Mouse (Mus musculus) midbrain, embryonic 12.5 days (tissue): ENCODE measurements around the gene Mpped2. TPM values are rescaled to one million over a fixed set of nuclear protein-coding genes. Genes with fewer than 3 reads are reported as not detected.

Source experiments
- ATAC-seq: fragments of 200-750 bp; cut with Nextera tagmentation; 2 replicates; pipeline ENCODE4 v1.8.0; 2017; ENCODE audit warnings: low read depth, moderate TSS enrichment, moderate library complexity; ENCODE audit not compliant: low FRiP score
- H3K27ac ChIP-seq: fragments of 300-500 bp; sonication (generic); replicated peaks from 2 replicates; pipeline ENCODE4 v1.5.1; 2016; ENCODE audit warnings: mild to moderate bottlenecking
- H3K27me3 ChIP-seq: fragments of 300-500 bp; sonication (generic); 2 replicates; pipeline ENCODE4 v1.6.1; 2016; ENCODE audit warnings: mild to moderate bottlenecking
- H3K36me3 ChIP-seq: fragments of 300-500 bp; sonication (generic); 2 replicates; pipeline ENCODE4 v1.6.1; 2016
- H3K4me1 ChIP-seq: fragments of 300-500 bp; sonication (generic); 2 replicates; pipeline ENCODE4 v1.6.1; 2016
- H3K4me2 ChIP-seq: fragments of 300-500 bp; sonication (generic); replicated peaks from 2 replicates; pipeline ENCODE4 v1.6.1; 2016; ENCODE audit warnings: mild to moderate bottlenecking, moderate library complexity
- H3K4me3 ChIP-seq: fragments of 300-500 bp; sonication (generic); 2 replicates; pipeline ENCODE4 v1.5.1; 2016; ENCODE audit warnings: mild to moderate bottlenecking
- H3K9ac ChIP-seq: fragments of 300-500 bp; sonication (generic); replicated peaks from 2 replicates; pipeline ENCODE4 v1.6.1; 2016; ENCODE audit warnings: mild to moderate bottlenecking, moderate library complexity
- H3K9me3 ChIP-seq: fragments of 300-500 bp; sonication (generic); 2 replicates; pipeline ENCODE4 v1.6.1; 2016; ENCODE audit warnings: mild to moderate bottlenecking
- WGBS: fragments of 180-500 bp; shearing (Covaris S2); methylation state at CpG from one replicate; pipeline ENCODE4 v1.1.7; 2016; 5-methylcytosine and 5-hydroxymethylcytosine counted together
- polyA plus RNA-seq: library from polyadenylated mRNA; unstranded; fragments of >200 nt; fragmentation: Nextera tagmentation; extraction: Ambion mirVana; gene quantifications from 2 replicates; pipeline ENCODE4 v1.2.1, GENCODE M21; 2016

The Mpped2 gene
- polyA plus RNA-seq, 1 experiment from 2014 or later, result 112 TPM

DNA sequence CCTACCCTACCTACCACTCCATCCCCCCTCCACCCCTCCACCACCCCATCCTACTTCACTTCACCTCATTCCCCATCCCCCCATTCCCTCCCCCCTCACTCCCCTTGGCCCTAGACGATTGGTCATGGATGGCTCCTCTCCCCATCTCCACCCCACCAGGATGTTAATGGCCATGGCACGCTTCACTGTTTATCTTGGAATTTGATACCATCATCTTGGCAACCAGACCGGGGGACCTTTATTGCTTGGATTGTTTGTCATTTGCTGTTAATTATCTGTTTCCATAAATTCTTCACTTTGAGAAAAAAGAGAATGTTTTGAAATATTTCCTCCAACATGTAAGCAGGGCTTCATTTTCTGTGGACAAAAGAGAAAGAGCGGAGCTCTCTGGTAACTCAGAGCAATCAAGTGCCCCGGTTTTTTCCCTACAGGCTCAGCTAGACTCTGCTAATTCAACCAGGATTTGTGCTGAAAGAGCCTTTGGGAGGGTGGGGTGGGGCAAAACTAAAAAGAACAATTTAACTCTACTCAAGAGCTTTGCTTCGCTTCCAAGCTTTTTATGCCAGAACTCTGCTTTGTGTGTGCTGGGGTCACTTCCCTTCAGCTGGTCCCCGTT, 17.9 kb downstream of the Mpped2 start:
- no peak for ATAC-seq
- H3K9me3 ChIP-seq, result no peaks in the 10 kb centered on the region
- H3K4me2 ChIP-seq, result no peak overlapping the region
- peaks cover 38% of the 10 kb centered on the region for H3K4me1 ChIP-seq
- WGBS, result 13% methylated on average over 7 of the region's 7 CpGs
- no peak overlapping the region for H3K27ac ChIP-seq
- no peak overlapping the region for H3K9ac ChIP-seq
- H3K4me3 ChIP-seq, result no peak overlapping the region
- no peaks in the 10 kb centered on the region for H3K36me3 ChIP-seq
- H3K27me3 ChIP-seq, result no peaks in the 10 kb centered on the region

DNA sequence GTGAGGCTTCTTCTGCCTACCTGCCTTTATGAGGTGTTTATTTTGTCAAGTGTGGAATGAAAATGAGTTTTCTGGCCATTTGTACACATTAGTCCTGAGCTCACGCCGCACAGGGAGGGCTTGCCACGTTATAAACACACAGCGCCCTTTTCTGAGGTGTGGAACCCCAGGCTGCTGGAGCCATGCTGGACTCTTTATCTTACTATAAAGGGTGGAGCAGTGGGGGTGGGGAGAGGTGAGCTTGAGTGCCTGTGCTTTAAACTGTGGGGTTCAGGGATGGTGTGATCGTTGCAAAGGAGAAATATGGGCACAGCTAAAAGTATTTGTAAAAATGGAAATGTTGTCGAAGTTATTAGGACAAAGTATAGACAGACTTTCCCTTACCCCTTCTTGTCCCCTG, 18.4 kb downstream of the Mpped2 start:
- no peaks in the 10 kb centered on the region for H3K36me3 ChIP-seq
- no peaks in the 10 kb centered on the region for H3K9me3 ChIP-seq
- H3K4me1 ChIP-seq, result peaks cover 39% of the 10 kb centered on the region
- H3K27ac ChIP-seq, result no peak overlapping the region
- no peak for ATAC-seq
- 51% methylated on average over 6 of the region's 6 CpGs for WGBS
- H3K4me3 ChIP-seq, result no peak overlapping the region
- H3K9ac ChIP-seq, result no peak overlapping the region
- no peaks in the 10 kb centered on the region for H3K27me3 ChIP-seq
- H3K4me2 ChIP-seq, result no peak overlapping the region

DNA sequence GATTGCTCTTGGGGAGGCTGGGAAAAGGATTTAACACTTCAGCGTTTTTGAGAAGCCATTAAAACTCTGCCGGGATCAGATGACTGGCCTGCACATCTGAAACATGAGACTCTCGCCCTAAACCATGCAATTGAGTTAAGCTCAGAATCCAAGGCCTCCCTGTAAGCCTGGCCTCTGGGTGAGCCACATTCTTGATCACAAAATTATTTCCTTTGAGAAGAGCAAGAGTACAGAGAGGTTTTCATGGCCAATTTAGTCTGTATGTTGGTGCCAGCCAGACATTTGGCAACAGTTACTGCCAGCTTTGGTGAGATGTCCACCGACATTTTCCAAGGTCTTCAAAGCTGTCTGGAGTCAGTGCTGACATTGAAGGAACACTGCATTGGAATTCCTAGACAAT, 20.1 kb downstream of the Mpped2 start:
- Histone ChIP-seq H3K27me3 (no peaks in the 10 kb centered on the region), H3K27ac (no peak overlapping the region), H3K9ac (no peak overlapping the region), H3K4me2 (no peak overlapping the region), H3K9me3 (no peaks in the 10 kb centered on the region), H3K4me1 (peaks cover 40% of the 10 kb centered on the region), H3K36me3 (no peaks in the 10 kb centered on the region), H3K4me3 (no peak overlapping the region)
- WGBS, result 29% methylated on average over 4 of the region's 4 CpGs
- no peak for ATAC-seq

GRCm38 (mm10) chr2:106715674-106716364, 22.8 kb downstream of the Mpped2 start:
- H3K4me3 ChIP-seq, result no peak overlapping the region
- 34% methylated on average over 10 of the region's 10 CpGs for WGBS
- ATAC-seq, result peak; percentile 90

GRCm38 (mm10) chr2:106716365-106716717, 23.3 kb downstream of the Mpped2 start:
- H3K4me2 ChIP-seq, result no peak overlapping the region
- ATAC-seq, result peak; percentile 57
- H3K4me1 ChIP-seq, result peaks cover 43% of the 10 kb centered on the region
- no peaks in the 10 kb centered on the region for H3K27me3 ChIP-seq
- H3K4me3 ChIP-seq, result no peak overlapping the region
- no peaks in the 10 kb centered on the region for H3K36me3 ChIP-seq
- WGBS, result 83% methylated on average over 7 of the region's 7 CpGs
- H3K27ac ChIP-seq, result peak overlapping the region; percentile 52; the same call in 1 of the 2 replicates
- H3K9me3 ChIP-seq, result no peaks in the 10 kb centered on the region
- H3K9ac ChIP-seq, result no peak overlapping the region

More at GRCm38 (mm10) chr2:106715674-106716364, 22.8 kb downstream of the Mpped2 start:
- peak overlapping the region; percentile 62 for H3K27ac ChIP-seq
- H3K4me1 ChIP-seq, result peaks cover 46% of the 10 kb centered on the region
- H3K4me2 ChIP-seq, result no peak overlapping the region
- no peaks in the 10 kb centered on the region for H3K9me3 ChIP-seq
- no peak overlapping the region for H3K9ac ChIP-seq
- H3K27me3 ChIP-seq, result no peaks in the 10 kb centered on the region
- H3K36me3 ChIP-seq, result no peaks in the 10 kb centered on the region

DNA sequence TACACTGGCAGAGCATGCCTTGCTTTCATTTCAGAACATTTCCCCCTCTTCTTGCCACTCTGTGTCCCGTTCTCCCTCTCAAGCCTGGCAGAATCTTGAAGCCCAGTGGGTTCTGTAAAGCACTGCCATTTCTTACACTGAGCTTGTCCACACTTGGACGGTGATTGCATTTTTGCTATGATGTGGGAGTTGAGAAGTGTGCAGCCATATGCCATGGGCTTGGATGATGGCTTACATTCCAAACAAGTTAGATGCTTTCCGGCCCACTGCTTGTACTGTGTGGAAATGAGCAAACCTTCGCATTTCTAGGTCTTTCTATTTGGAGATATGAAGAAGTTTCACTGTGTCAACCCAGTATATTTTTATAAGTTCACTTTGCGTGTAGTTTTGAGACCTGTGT, 25.8 kb downstream of the Mpped2 start:
- ATAC-seq, result no peak
- no peaks in the 10 kb centered on the region for H3K36me3 ChIP-seq
- no peaks in the 10 kb centered on the region for H3K9me3 ChIP-seq
- no peak overlapping the region for H3K4me3 ChIP-seq
- H3K9ac ChIP-seq, result no peak overlapping the region
- H3K4me2 ChIP-seq, result no peak overlapping the region
- 93% methylated on average over 5 of the region's 5 CpGs for WGBS
- H3K27ac ChIP-seq, result no peak overlapping the region
- peaks cover 46% of the 10 kb centered on the region for H3K4me1 ChIP-seq
- H3K27me3 ChIP-seq, result no peaks in the 10 kb centered on the region

- Histone ChIP-seq H3K27ac (no peak overlapping the region), H3K9ac (no peak overlapping the region), H3K9me3 (no peaks in the 10 kb centered on the region), H3K27me3 (no peaks in the 10 kb centered on the region), H3K4me3 (no peak overlapping the region), H3K36me3 (no peaks in the 10 kb centered on the region), H3K4me1 (peaks cover 46% of the 10 kb centered on the region), H3K4me2 (no peak overlapping the region)
- no peak for ATAC-seq
- 94% methylated on average over 3 of the region's 3 CpGs for WGBS
Observed at GRCm38 (mm10) chr2:106719434-106719833, 26.4 kb downstream of the Mpped2 start.

GRCm38 (mm10) chr2:106720644-106721043, 27.6 kb downstream of the Mpped2 start:
- Histone ChIP-seq H3K4me3 (no peak overlapping the region), H3K27ac (no peak overlapping the region), H3K4me2 (no peak overlapping the region), H3K27me3 (no peaks in the 10 kb centered on the region), H3K9me3 (no peaks in the 10 kb centered on the region), H3K36me3 (peaks cover 6% of the 10 kb centered on the region; the same call in 1 of the 2 replicates), H3K9ac (no peak overlapping the region), H3K4me1 (peaks cover 40% of the 10 kb centered on the region)
- WGBS, result 49% methylated on average over 5 of the region's 5 CpGs
- no peak for ATAC-seq

DNA sequence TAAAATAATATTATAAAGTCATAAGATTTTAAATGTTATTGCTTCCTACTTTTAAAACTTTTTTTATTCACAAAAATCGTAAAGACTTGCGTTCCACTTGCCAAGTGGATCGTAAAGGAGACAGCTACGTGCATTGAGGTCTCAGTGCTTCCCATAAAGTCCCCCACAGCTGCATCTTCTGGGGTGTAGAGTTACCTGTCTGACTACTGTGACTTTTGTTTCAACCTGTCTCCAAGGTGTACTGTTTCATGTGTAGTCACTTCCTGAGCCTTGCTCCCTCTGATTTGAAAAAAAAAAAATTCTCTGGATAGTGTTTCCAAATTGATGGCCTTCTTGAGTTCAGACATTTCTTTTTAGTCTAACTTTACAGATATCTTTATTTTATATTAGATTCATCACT, 29.0 kb downstream of the Mpped2 start:
- no peak overlapping the region for H3K4me3 ChIP-seq
- no peak overlapping the region for H3K4me2 ChIP-seq
- H3K36me3 ChIP-seq, result peaks cover 8% of the 10 kb centered on the region; the same call in 1 of the 2 replicates
- no peaks in the 10 kb centered on the region for H3K9me3 ChIP-seq
- H3K27ac ChIP-seq, result no peak overlapping the region
- no peak for ATAC-seq
- no peaks in the 10 kb centered on the region for H3K27me3 ChIP-seq
- no peak overlapping the region for H3K9ac ChIP-seq
- peaks cover 30% of the 10 kb centered on the region for H3K4me1 ChIP-seq
- 90% methylated on average over 4 of the region's 4 CpGs for WGBS

- Histone ChIP-seq H3K4me3 (no peak overlapping the region), H3K4me1 (peaks cover 32% of the 10 kb centered on the region), H3K9ac (no peak overlapping the region), H3K4me2 (no peak overlapping the region), H3K9me3 (no peaks in the 10 kb centered on the region), H3K36me3 (peaks cover 8% of the 10 kb centered on the region; the same call in 1 of the 2 replicates), H3K27ac (no peak overlapping the region), H3K27me3 (no peaks in the 10 kb centered on the region)
- no peak for ATAC-seq
- 63% methylated on average over 6 of the region's 6 CpGs for WGBS
Observed at GRCm38 (mm10) chr2:106729951-106730564, 37.0 kb downstream of the Mpped2 start.

- Histone ChIP-seq H3K27me3 (no peaks in the 10 kb centered on the region), H3K27ac (no peak overlapping the region), H3K4me3 (no peak overlapping the region), H3K4me2 (no peak overlapping the region), H3K4me1 (peaks cover 37% of the 10 kb centered on the region), H3K9ac (no peak overlapping the region), H3K36me3 (peaks cover 2% of the 10 kb centered on the region; the same call in 1 of the 2 replicates), H3K9me3 (no peaks in the 10 kb centered on the region)
- ATAC-seq, result no peak
- 90% methylated on average over 8 of the region's 8 CpGs for WGBS
Observed at GRCm38 (mm10) chr2:106730608-106731007, 37.5 kb downstream of the Mpped2 start.

- no peak for ATAC-seq
- Histone ChIP-seq H3K36me3 (no peaks in the 10 kb centered on the region; the same call in 1 of the 2 replicates), H3K9me3 (no peaks in the 10 kb centered on the region), H3K9ac (no peak overlapping the region), H3K27ac (no peak overlapping the region), H3K4me1 (peaks cover 46% of the 10 kb centered on the region), H3K27me3 (no peaks in the 10 kb centered on the region), H3K4me2 (no peak overlapping the region), H3K4me3 (no peak overlapping the region)
- WGBS, result 91% methylated on average over 4 of the region's 4 CpGs
Observed at GRCm38 (mm10) chr2:106731478-106731877, 38.4 kb downstream of the Mpped2 start.
